In the genomic region with DNA sequence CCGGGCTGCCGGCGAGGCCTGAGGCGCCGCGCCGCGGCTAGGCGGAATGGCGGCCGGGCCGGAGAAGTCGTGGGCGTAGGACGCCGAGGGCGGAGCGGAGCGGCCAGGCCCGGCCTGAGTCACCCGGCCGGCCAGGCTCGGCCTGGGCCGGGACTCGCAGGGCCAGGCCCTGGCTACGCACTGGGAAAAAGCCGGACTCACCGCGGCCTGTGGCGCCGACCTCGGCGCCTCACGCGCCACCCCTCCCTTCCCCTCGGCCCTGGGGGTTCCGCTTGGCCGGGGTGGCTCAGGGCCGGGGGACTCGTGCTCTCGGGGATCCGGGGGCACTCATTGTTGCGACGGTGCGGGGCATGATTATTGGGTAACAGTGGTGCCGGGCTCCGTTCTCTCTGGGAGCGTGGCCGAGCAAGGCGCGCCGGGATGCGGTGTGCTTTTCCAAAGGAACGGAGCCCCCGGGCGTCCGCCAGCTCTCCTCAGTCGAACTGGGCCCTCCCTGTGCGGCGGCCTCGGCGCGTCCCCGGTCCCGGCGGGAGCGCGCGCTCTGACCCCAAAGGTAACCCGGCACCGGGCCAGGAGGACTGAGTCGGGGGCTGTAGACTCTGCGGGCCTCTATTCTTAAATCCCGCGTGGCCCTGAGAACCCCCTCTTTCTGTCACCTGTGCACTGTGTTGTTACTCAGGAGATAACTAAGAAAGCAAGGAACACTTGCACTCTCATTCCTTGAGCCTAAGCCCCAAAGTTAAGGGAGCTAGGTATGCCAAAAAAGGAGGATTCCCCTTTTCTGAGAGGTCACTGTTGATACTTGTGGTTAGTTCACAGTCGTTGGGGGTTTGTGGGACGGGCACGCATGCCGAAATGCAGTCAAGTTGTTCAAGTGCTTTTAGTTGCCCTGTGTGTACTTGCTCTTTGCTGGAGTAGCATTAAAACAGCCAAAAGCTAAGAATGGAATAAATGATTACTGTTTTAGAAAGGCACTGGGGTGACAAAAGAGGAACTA, we compare ENCODE assay signal across 8 mouse cellular contexts. TPM values are rescaled to one million over a fixed set of nuclear protein-coding genes. Genes with fewer than 3 reads are reported as not detected.
DNase-seq lines count a peak whose midpoint lies in the region; ATAC-seq lines count a peak whose summit lies in the region.

No protein-coding gene starts in this region.

- peak overlapping the region; percentile 97 for H3K4me3 ChIP-seq in hindbrain, embryonic 11.5 days (ENCODE audit: low read depth, low read length)

- H3K27me3 ChIP-seq in hindbrain, embryonic 11.5 days (ENCODE audit: control insufficient read depth, insufficient read depth, low read length), result no peaks in the 10 kb centered on the region

- WGBS in hindbrain, embryonic 11.5 days, result under 1% methylated on average over 62 of the region's 79 CpGs

- H3K4me2 ChIP-seq in hindbrain, embryonic 11.5 days (replicated peaks; ENCODE audit: low read depth, low read length), result peak overlapping the region; percentile 66

- H3K27ac ChIP-seq in hindbrain, embryonic 11.5 days (ENCODE audit: low read depth, low read length), result peak overlapping the region; percentile 96

- H3K36me3 ChIP-seq in hindbrain, embryonic 11.5 days (ENCODE audit: control insufficient read depth, insufficient read depth, low read length), result no peaks in the 10 kb centered on the region

- H3K4me1 ChIP-seq in hindbrain, embryonic 11.5 days (replicated peaks; ENCODE audit: control insufficient read depth, insufficient read depth, low read length), result no peaks in the 10 kb centered on the region

- DNase-seq in MN1 (ENCODE audit: low spot score), result peak; percentile 74
- peak; percentile 63 for DNase-seq in cerebellum, adult 8-10 months
- DNase-seq in hindbrain, embryonic 11.5 days (ENCODE audit: low spot score), result peak; percentile 84
- DNase-seq in layer of hippocampus, postnatal 36 days, result peak; percentile 54 to 59
- DNase-seq in lung, postnatal 25 days (ENCODE audit: low spot score), result peak; percentile 50
- DNase-seq in retina, adult 2 months (ENCODE audit: low read depth, low spot score), result peak; percentile 23
- DNase-seq in thymus, postnatal 4 days, result peak; percentile 80

- peak; percentile 64 for ATAC-seq in frontal cortex, adult (ENCODE audit: low TSS enrichment)
- ATAC-seq in hindbrain, embryonic 11.5 days (ENCODE audit: low FRiP score), result peak; percentile 88

- no peaks in the 10 kb centered on the region for H3K9me3 ChIP-seq in hindbrain, embryonic 11.5 days (ENCODE audit: control insufficient read depth, low read length)

- H3K9ac ChIP-seq in hindbrain, embryonic 11.5 days (ENCODE audit: low read depth, low read length), result peak overlapping the region; percentile 99

RNA-seq across cellular contexts. Expression of a gene that starts 1.7 kb away (rescaled TPM):
- 169 and 178 TPM in 2 replicates for polyA plus RNA-seq in hindbrain, embryonic 11.5 days (2014; fragmentation: Nextera tagmentation; extraction: Ambion mirVana)
- total RNA-seq in layer of hippocampus, postnatal 36 days (2021), result 100 to 1,000 TPM; 105 to 107 TPM

Comparison
In these comparisons a context has a peak if more than half of its experiments do, and no peak if none do; other contexts are left out.
1. Peak in every context shown above with its lines: DNase-seq, ATAC-seq, H3K4me3 ChIP-seq and H3K27ac ChIP-seq.
2. DNase-seq: peak in every context shown above with its lines; median percentile 84 in hindbrain, embryonic 11.5 days; 80 in thymus, postnatal 4 days; 74 in MN1; 63 in cerebellum, adult 8-10 months; 56 in layer of hippocampus, postnatal 36 days; 50 in lung, postnatal 25 days; 23 in retina, adult 2 months.